Mouse (Mus musculus) neural tube, embryonic 12.5 days (tissue): Measurements from ENCODE around the gene Cdc20b. TPM values are rescaled to one million over a fixed set of nuclear protein-coding genes. Genes with fewer than 3 reads are reported as not detected.

Experiments
- ATAC-seq: fragments of 200-750 bp; cut with Nextera tagmentation; 2 replicates; pipeline ENCODE4 v1.8.0; 2017; ENCODE audit warnings: low read depth, mild to moderate bottlenecking, moderate TSS enrichment, moderate library complexity; ENCODE audit not compliant: low FRiP score
- H3K27ac ChIP-seq: fragments of 300-500 bp; sonication (generic); 2 replicates; pipeline ENCODE4 v1.5.1; 2016
- H3K27me3 ChIP-seq: fragments of 300-500 bp; sonication (generic); replicated peaks from 2 replicates; pipeline ENCODE4 v1.6.1; 2016; ENCODE audit warnings: mild to moderate bottlenecking
- H3K36me3 ChIP-seq: fragments of 300-500 bp; sonication (generic); 2 replicates; pipeline ENCODE4 v1.6.1; 2016; ENCODE audit warnings: mild to moderate bottlenecking
- H3K4me1 ChIP-seq: fragments of 300-500 bp; sonication (generic); 2 replicates; pipeline ENCODE4 v1.6.1; 2016
- H3K4me2 ChIP-seq: fragments of 300-500 bp; sonication (generic); replicated peaks from 2 replicates; pipeline ENCODE4 v1.6.1; 2016; ENCODE audit warnings: mild to moderate bottlenecking
- H3K4me3 ChIP-seq: fragments of 300-500 bp; sonication (generic); 2 replicates; pipeline ENCODE4 v1.5.1; 2016
- H3K9ac ChIP-seq: fragments of 300-500 bp; sonication (generic); 2 replicates; pipeline ENCODE4 v1.6.1; 2016; ENCODE audit warnings: mild to moderate bottlenecking
- H3K9me3 ChIP-seq: fragments of 300-500 bp; sonication (generic); 2 replicates; pipeline ENCODE4 v1.6.1; 2016; ENCODE audit warnings: mild to moderate bottlenecking
- WGBS: fragments of 180-500 bp; shearing (Covaris S2); methylation state at CpG from one replicate; pipeline ENCODE4 v1.1.7; 2016; 5-methylcytosine and 5-hydroxymethylcytosine counted together
- microRNA counts: library from miRNA; unstranded; fragments of <30 nt; microRNA quantifications from one replicate; lab custom pipeline; 2017
- microRNA-seq: library from miRNA; unstranded; fragments of <30 nt; microRNA quantifications from one replicate; pipeline ENCODE4, GENCODE M21; 2017
- polyA plus RNA-seq: library from polyadenylated mRNA; unstranded; fragments of >200 nt; fragmentation: Nextera tagmentation; extraction: Ambion mirVana; gene quantifications from 2 replicates; pipeline ENCODE4 v1.2.1, GENCODE M21; 2016

Cdc20b gene
- polyA plus RNA-seq, 1 experiment from 2014 or later: not detected

DNA sequence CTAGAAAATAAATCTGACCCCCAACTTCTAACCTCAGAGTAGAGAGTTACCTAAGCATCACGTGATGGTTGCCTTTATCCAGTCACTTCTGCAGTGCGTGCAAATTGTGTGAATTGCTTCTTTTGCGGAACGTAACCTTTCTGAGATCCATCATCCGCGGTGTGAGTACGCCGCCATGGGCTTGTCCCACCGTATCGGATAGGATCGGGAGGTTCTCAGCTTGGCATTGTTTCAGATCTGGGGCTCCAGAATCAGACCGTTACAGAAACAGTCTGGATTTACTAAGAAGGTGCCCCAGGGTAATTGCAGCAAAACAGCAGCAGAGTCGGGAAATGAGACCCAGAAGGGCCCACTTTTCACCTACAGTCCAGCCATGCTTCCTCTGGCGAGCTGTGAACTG, 86.4 kb downstream of the Cdc20b start:
- no peaks in the 10 kb centered on the region for H3K4me1 ChIP-seq
- 93% methylated on average over 14 of the region's 14 CpGs for WGBS
- H3K9ac ChIP-seq: no peak overlapping the region
- no peaks in the 10 kb centered on the region for H3K27me3 ChIP-seq
- H3K9me3 ChIP-seq: no peaks in the 10 kb centered on the region
- H3K27ac ChIP-seq: no peak overlapping the region
- no peaks in the 10 kb centered on the region for H3K36me3 ChIP-seq
- no peak for ATAC-seq
- H3K4me3 ChIP-seq: no peak overlapping the region
- no peak overlapping the region for H3K4me2 ChIP-seq

DNA sequence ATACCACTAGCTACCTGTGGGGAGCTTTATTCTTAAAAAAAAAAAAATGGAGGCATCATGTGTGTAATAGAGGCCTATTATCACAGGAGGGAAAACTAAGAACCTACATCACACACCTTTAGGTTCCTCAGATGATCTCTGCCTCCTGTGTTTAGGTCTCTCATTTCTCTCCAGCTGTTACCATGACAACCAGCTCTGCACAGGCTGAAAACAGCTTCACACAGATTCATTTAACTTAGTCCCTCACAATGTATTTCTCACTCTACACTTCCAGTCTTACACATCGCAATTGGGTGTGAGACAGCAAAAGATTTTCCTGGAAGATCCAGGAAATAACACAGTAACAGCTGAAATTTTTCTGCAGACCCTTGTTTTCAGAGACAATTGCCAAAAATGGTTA, 95.1 kb downstream of the Cdc20b start:
- WGBS: 94% methylated on average over 1 of the region's 1 CpGs
- Histone ChIP-seq H3K9me3 (no peaks in the 10 kb centered on the region), H3K27ac (no peak overlapping the region), H3K4me1 (no peaks in the 10 kb centered on the region), H3K4me3 (no peak overlapping the region), H3K27me3 (no peaks in the 10 kb centered on the region), H3K9ac (no peak overlapping the region), H3K36me3 (no peaks in the 10 kb centered on the region), H3K4me2 (no peak overlapping the region)
- no peak for ATAC-seq

DNA sequence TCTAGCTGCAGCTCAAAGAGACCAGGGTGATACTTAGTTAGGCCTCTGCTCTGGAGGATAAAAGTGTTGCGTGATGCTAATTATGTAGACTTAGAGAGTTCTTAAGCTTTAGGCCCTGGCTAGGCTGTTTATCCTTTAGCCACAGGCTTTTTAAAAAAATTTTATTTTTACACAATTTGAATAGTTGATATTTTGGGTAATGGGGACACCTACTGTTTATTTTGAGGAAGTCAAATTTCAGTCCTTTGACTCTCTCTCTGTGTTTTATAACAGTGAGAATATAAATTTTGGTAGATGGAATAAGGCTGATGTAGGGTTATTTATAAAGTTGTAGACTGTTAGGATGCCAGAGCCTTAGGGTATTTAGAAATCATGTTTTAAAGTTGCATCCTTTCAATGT, 104.7 kb downstream of the Cdc20b start:
- no peak overlapping the region for H3K4me2 ChIP-seq
- no peaks in the 10 kb centered on the region for H3K9me3 ChIP-seq
- H3K36me3 ChIP-seq: no peaks in the 10 kb centered on the region
- H3K27me3 ChIP-seq: no peaks in the 10 kb centered on the region
- no peaks in the 10 kb centered on the region for H3K4me1 ChIP-seq
- 98% methylated on average over 1 of the region's 1 CpGs for WGBS
- no peak overlapping the region for H3K9ac ChIP-seq
- ATAC-seq: no peak
- no peak overlapping the region for H3K27ac ChIP-seq
- H3K4me3 ChIP-seq: no peak overlapping the region

MicroRNA genes within 50 kb of the gene (microRNA counts, 519-probe panel; counts per million panel counts)
- microRNA mmu-miR-449a (lab: Ali Mortazavi, UCI): 342 counts per million, percentile 67 among the panel's probes with 10 or more counts
- microRNA mmu-miR-449b (lab: Ali Mortazavi, UCI): 342 counts per million, percentile 67 among the panel's probes with 10 or more counts
- 342 counts per million, percentile 67 among the panel's probes with 10 or more counts for microRNA mmu-miR-449c (lab: Ali Mortazavi, UCI)

Small RNAs within 50 kb of the gene (microRNA-seq; reads per million reads assigned to microRNA genes)
- gene Mir449a: 110 reads per million, percentile 54 among the genes with 10 or more reads in this experiment
- gene Mir449b: not detected
- gene Mir449c: 0.87 reads per million

Other genes with a start within 250 kb of the Cdc20b start
- 27.4 and 29.6 TPM in 2 replicates for gene Plpp1, start 234.3 kb upstream of the Cdc20b start, polyA plus RNA-seq
- gene Mtrex, start 107.7 kb upstream of the Cdc20b start, polyA plus RNA-seq: 80.6 and 88.9 TPM in 2 replicates
- gene Dhx29, start 107.7 kb upstream of the Cdc20b start, polyA plus RNA-seq: 36.6 and 39.6 TPM in 2 replicates
- 0.17 and 0.32 TPM in 2 replicates for gene Ccno, start 47.3 kb upstream of the Cdc20b start, polyA plus RNA-seq
- gene Mcidas, start 41.3 kb upstream of the Cdc20b start, polyA plus RNA-seq: 0.08 TPM in 1 of 2 replicates, not detected in the other
- 91.5 and 93.3 TPM in 2 replicates for gene Gpx8, start 11.3 kb downstream of the Cdc20b start, polyA plus RNA-seq
- gene Gzma, start 65.9 kb downstream of the Cdc20b start, polyA plus RNA-seq: not detected in 2 replicates
- gene Esm1, start 174.5 kb downstream of the Cdc20b start, polyA plus RNA-seq: 0.92 and 1.0 TPM in 2 replicates
- gene Gzmk, start 190.8 kb downstream of the Cdc20b start, polyA plus RNA-seq: not detected in 2 replicates